Mouse (Mus musculus) natural killer cell, adult 2 months (primary cell): ENCODE measurements around the gene Ahr.

ENCODE experiments used
- DNase-seq, 2 experiments: peaks; one replicate each; pipeline ENCODE4 v3.0.0; 2022; ENCODE audit warnings: low spot score in 2 of 2

The Ahr gene

GRCm38 (mm10) chr12:35534754-35535236 is at the start of gene Ahr:
TSS of gene Ahr (minus strand) at chr12:35535038.
- peak; percentile 67 to 77 for DNase-seq

GRCm38 (mm10) chr12:35578826-35579225 is 44.0 kb upstream of the Ahr start:
- DNase-seq: no peak

- DNase-seq: no peak
Observed at GRCm38 (mm10) chr12:35576107-35576506, 41.3 kb upstream of the Ahr start.

GRCm38 (mm10) chr12:35573713-35574112 is 38.9 kb upstream of the Ahr start:
- DNase-seq: no peak

GRCm38 (mm10) chr12:35562826-35563225 is 28.0 kb upstream of the Ahr start:
- DNase-seq: no peak

GRCm38 (mm10) chr12:35558868-35559267 is 24.0 kb upstream of the Ahr start:
- DNase-seq: no peak

- DNase-seq: no peak
Observed at GRCm38 (mm10) chr12:35555925-35556324, 21.1 kb upstream of the Ahr start.

- no peak for DNase-seq
Observed at GRCm38 (mm10) chr12:35554309-35554708, 19.5 kb upstream of the Ahr start.

- no peak for DNase-seq
Observed at GRCm38 (mm10) chr12:35553174-35553573, 18.3 kb upstream of the Ahr start.

- DNase-seq: no peak
Observed at GRCm38 (mm10) chr12:35550299-35550698, 15.5 kb upstream of the Ahr start.

GRCm38 (mm10) chr12:35542836-35543235 is 8.0 kb upstream of the Ahr start:
- DNase-seq: no peak

GRCm38 (mm10) chr12:35538843-35539242 is 4.0 kb upstream of the Ahr start:
- DNase-seq: no peak

GRCm38 (mm10) chr12:35534114-35534753 is 604 bp downstream of the Ahr start:
- DNase-seq: peak; percentile 20 to 29

- no peak for DNase-seq
Observed at GRCm38 (mm10) chr12:35533748-35534113, 1.1 kb downstream of the Ahr start.

GRCm38 (mm10) chr12:35533133-35533532 is 1.7 kb downstream of the Ahr start:
- no peak for DNase-seq

GRCm38 (mm10) chr12:35532151-35532550 is 2.7 kb downstream of the Ahr start:
- DNase-seq: peak; percentile 63 to 74

GRCm38 (mm10) chr12:35530587-35530986 is 4.3 kb downstream of the Ahr start:
- no peak for DNase-seq

GRCm38 (mm10) chr12:35527429-35527828 is 7.4 kb downstream of the Ahr start:
- no peak for DNase-seq

GRCm38 (mm10) chr12:35522585-35523103 is 12.2 kb downstream of the Ahr start:
- no peak for DNase-seq

- DNase-seq: no peak
Observed at GRCm38 (mm10) chr12:35515621-35516020, 19.2 kb downstream of the Ahr start.

- no peak for DNase-seq
Observed at GRCm38 (mm10) chr12:35514671-35515070, 20.2 kb downstream of the Ahr start.

GRCm38 (mm10) chr12:35510711-35511110 is 24.1 kb downstream of the Ahr start:
- no peak for DNase-seq

GRCm38 (mm10) chr12:35506383-35506782 is 28.5 kb downstream of the Ahr start:
- DNase-seq: no peak

GRCm38 (mm10) chr12:35504081-35504480 is 30.8 kb downstream of the Ahr start:
- DNase-seq: no peak
